Mouse (Mus musculus) cortical plate, adult 2 months (tissue): ENCODE measurements at regions not wholly inside any gene's neighbourhood (a gene's known extent, or its start where the extent isn't known, plus 50 kb on each side); places are given as distances from the start of the nearest gene placed in this dataset.

ENCODE experiments used
- H3K27ac ChIP-seq: fragments of 200-500 bp; 2 replicates; pipeline ENCODE4 v1.5.1; 2012; ENCODE audit warnings: low read length, control low read depth, inconsistent platforms; ENCODE audit not compliant: insufficient read depth
- H3K4me1 ChIP-seq: fragments of 200-500 bp; 2 replicates; pipeline ENCODE4 v1.6.1; 2011; ENCODE audit warnings: low read length; ENCODE audit not compliant: control insufficient read depth, insufficient read depth
- H3K4me3 ChIP-seq: fragments of 200-500 bp; 2 replicates; pipeline ENCODE4 v1.5.1; 2011; ENCODE audit warnings: mild to moderate bottlenecking, low read length, control low read depth; ENCODE audit not compliant: insufficient read depth
- CTCF ChIP-seq: fragments of 200-500 bp; IDR thresholded peaks from 2 replicates; pipeline ENCODE4 v1.5.1; 2011; ENCODE audit warnings: mild to moderate bottlenecking, control low read depth, low read length; ENCODE audit not compliant: insufficient read depth; ENCODE audit errors: extremely low read depth
- POLR2A ChIP-seq: fragments of 200-500 bp; IDR thresholded peaks from 2 replicates; pipeline ENCODE4 v1.6.1; 2011; ENCODE audit warnings: mild to moderate bottlenecking, low read length, control low read depth; ENCODE audit not compliant: insufficient read depth; ENCODE audit errors: extremely low read depth

DNA sequence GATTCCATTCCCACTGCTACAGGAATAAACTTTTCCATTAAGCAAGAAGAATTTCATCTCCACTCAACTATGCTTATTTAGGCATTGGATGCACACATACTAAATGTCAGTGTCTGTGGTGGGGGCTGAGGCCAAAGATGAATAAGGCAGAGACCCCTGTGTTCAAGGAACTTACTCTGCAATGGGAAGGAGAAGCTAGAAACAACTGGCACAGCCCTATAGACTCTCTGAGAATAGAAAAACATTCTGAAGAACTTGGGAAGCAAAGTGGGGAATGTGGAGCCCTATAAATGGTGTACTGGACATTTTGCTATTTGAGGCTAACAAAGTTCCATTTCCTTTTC, 296.1 kb downstream of the Nuak1 start:
- no peak for TF ChIP-seq POLR2A
- no peak for TF ChIP-seq CTCF
- H3K4me3 ChIP-seq: no peak overlapping the region
- no peak overlapping the region for H3K27ac ChIP-seq
- peaks cover 1% of the 10 kb centered on the region; the same call in 1 of the 2 replicates for H3K4me1 ChIP-seq

DNA sequence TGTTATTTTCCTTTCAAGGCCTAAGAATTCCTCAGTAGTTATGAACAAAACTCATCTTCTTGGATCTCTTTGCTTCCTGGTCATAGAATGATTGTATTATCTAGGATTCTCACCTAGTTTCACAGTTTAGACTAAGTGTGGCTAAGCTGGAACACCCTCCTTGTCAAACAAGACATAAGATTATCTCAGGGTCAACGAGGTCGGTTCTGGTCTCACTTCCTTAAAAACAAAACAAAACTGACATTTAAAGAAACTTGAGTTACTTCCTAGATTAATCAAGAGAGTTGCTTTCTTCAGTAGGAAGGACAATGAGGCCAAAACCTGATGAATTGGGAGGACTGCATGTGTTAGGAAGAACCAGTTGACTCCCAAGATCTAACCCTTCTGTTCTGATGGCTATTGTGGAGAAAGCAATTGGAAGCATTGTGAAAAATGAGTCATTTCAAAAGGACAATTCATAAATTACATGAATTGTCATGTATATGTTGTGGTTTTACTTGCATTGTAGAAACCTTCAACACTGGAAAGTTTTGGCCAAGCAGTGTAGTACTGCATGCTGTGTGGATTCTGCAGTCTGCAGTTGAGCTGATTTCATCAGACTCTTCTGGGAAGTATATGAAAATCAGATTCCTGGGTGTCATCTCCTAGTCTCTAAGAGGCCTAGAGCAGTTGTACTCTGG, 293.0 kb downstream of the Nuak1 start:
- Histone ChIP-seq H3K4me1 (peaks cover 1% of the 10 kb centered on the region; the same call in 1 of the 2 replicates), H3K27ac (no peak overlapping the region), H3K4me3 (no peak overlapping the region)
- TF ChIP-seq POLR2A (no peak), CTCF (no peak)

DNA sequence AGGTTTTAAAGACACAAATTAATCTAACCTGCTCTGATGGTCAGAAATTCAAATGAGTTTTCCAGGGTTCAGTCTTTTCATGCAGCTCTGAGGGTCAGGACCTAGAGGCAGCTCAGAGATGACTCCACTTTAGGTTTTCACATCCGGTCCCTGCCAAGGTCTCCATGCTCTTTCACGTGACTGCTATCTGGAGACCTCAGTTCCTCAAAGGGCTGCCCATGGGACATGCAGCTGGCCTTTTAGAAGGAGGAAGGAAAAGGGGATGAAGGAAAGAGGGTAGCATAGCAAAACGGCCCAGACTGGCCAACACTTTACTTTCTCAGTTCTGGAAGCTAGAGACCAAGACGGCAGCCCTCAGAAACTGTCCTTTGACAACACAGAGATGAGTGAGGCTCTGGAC, 276.6 kb downstream of the Nuak1 start:
- Histone ChIP-seq H3K4me1 (no peaks in the 10 kb centered on the region), H3K4me3 (no peak overlapping the region), H3K27ac (no peak overlapping the region)
- TF ChIP-seq CTCF (no peak), POLR2A (no peak)

DNA sequence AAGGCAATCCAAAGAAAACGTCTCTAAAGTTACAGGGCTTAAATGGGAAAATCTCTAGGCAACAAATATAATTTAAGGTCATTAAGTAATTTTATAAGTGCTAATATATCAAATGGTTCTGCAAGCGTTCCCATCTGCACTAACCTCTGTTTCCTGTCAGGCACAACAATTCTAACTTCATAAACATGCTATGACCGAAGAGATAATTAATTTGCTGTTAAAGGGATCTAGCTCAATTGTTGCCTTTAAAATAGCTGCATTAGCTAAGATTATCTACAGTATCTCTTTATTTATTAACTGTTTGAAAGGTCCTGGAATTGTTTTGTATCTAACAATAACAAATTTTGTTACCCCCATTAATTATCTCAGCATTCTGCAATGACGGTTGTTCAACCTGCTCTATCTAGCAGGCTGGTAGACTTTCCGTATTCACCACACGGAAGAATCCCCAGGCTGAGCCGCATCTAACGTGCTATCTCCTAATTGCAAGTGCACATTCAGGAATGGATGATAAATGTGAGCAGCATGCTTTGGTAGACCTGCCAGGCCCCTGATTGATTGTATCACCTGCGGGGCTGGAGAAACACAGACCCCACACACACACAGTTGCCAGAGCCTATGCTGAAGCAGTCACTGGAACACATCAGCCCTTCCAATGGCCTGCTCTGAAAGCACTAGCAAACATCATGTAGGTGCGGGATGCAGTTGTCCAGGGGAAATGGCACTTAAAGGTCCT, 274.4 kb downstream of the Nuak1 start:
- H3K27ac ChIP-seq: no peak overlapping the region
- H3K4me3 ChIP-seq: no peak overlapping the region
- TF ChIP-seq POLR2A: no peak
- H3K4me1 ChIP-seq: no peaks in the 10 kb centered on the region

DNA sequence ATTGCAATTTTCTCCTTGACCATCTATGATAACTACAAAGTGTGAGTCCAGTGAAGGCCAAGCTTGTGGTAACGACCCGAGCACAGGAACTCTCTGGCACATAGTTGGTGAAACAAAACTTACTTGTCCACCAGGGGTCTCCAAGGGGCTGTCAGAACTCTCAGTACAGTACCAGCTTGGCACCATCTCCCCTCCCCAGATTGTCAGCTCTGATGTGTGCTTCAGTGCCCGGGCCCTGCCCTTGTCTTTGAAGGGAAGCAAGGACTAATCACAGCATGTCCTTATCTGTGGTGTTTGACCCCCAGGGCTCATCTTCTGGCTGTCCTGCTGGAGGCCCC, 273.9 kb downstream of the Nuak1 start:
- H3K4me3 ChIP-seq: no peak overlapping the region
- no peaks in the 10 kb centered on the region for H3K4me1 ChIP-seq
- TF ChIP-seq CTCF (peak; percentile 35; the same call in 1 of the 2 replicates), POLR2A (no peak)
- no peak overlapping the region for H3K27ac ChIP-seq

DNA sequence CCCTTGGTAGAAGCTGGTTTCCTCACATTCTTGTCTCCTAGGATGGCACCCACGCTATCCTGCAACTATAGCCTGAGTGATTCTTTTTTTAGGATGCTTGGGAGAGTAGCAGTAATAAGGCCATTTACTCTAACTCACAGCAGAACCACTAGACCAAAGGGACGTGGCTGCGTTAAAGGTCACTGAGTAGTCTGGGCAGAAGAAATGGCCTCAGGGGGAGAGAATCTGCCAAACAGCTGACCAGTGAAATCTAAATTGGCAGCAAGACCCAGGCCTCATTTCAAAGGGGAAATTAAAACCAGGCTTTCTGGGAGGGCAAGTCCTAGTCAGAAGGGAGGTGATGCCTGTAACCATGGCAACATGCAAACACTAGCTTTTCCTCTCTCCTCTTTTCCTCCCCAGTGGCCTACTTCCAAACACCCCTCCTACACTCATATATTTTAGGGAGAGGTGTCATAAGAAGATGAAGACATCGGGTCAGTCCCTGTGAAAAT, 267.5 kb downstream of the Nuak1 start:
- TF ChIP-seq POLR2A (no peak), CTCF (no peak)
- H3K4me3 ChIP-seq: no peak overlapping the region
- peaks cover 5% of the 10 kb centered on the region; the same call in 1 of the 2 replicates for H3K4me1 ChIP-seq
- peak overlapping the region; percentile 36; the same call in 1 of the 2 replicates for H3K27ac ChIP-seq

DNA sequence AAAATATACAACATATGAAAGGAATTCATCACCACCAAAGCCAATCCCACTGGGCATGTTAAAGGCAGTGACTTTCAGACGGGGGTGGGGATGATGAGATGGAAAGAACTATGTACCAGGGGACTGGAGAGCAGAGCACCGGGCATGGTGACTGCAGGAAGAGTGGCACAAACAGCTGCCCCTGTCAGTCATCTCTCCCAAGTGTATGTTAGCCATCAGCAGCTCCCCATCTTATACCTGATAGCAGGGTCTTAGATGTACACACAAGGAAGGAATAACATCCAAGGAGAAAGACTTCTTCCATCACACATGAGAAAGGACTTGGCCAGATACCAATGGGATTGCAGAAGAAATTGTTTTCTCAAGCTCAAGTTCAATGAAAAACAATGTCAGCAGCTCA, 257.2 kb downstream of the Nuak1 start:
- TF ChIP-seq CTCF (no peak), POLR2A (no peak)

DNA sequence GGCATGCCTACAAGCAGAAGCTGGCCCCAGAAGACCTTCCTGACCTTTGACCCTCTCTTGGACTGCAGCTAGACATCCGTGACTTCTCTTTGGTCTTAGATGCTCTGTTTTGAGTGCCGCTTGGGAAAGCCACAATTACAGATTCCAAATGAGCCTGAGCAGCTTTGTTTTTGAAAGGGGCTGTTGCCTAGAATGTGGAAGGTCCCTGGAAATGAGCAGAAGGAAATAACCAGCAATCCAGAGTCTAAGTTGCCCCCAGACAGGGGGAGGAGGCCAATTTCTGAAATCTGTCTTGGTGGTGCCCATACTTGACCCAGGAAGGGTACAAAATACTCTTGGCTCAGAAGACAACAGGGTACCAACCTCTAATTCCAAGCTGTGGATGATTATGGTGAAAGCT, 253.9 kb downstream of the Nuak1 start:
- TF ChIP-seq POLR2A (no peak), CTCF (no peak)
- no peaks in the 10 kb centered on the region for H3K4me1 ChIP-seq
- H3K27ac ChIP-seq: no peak overlapping the region
- no peak overlapping the region for H3K4me3 ChIP-seq

More for the DNA sequence above, 257.2 kb downstream of the Nuak1 start:
- H3K27ac ChIP-seq: no peak overlapping the region
- no peaks in the 10 kb centered on the region for H3K4me1 ChIP-seq
- no peak overlapping the region for H3K4me3 ChIP-seq

DNA sequence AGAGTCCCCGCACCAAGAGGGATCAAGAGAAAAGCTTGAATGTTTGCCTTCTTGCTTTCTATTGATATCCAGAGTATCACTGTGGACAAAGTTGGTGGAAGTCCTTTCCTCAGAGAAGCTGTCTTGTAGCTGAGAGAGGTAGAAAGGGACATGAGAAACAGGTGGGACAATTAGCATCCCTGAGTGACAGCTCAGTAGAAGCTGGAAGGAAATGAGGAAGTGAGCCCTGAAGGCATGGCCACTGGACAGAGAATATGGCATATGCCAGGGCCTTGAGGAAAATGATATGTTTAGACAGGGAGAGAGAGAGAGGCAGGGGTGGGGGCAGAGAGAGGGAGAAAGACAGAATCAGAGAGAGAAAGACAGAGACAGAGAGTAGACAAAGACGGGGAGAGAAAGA, 241.4 kb downstream of the Nuak1 start:
- Histone ChIP-seq H3K4me1 (no peaks in the 10 kb centered on the region), H3K27ac (no peak overlapping the region), H3K4me3 (no peak overlapping the region)
- no peak for TF ChIP-seq CTCF
- no peak for TF ChIP-seq POLR2A

DNA sequence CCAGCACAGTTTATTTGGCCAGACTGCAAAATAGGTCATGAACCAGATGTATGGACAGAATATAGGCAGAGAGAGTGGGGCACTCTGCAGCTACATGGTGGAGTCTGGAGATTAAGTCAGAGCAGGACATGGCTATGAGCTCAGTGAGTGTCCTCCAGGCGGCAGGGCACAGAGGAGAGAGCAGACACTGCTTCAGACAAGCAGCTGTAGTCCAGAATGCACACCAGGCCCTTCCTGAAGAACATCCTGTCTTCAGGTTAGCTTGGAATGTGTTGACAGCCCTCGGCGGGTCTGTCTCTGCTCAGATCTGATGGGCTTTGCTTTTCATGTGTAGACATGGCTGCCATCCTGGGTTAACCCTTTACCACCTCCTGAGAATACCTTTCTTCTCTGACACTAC, 238.6 kb downstream of the Nuak1 start:
- no peaks in the 10 kb centered on the region for H3K4me1 ChIP-seq
- no peak overlapping the region for H3K27ac ChIP-seq
- no peak overlapping the region for H3K4me3 ChIP-seq
- TF ChIP-seq CTCF (no peak), POLR2A (no peak)
